Mouse (Mus musculus) ES-Bruce4 (cell line): Measurements from ENCODE around the gene Orai2.

Experiments used
- CTCF ChIP-seq: IDR thresholded peaks from one replicate; pipeline ENCODE4 v1.8.1; 2011; ENCODE audit warnings: low read depth, low read length
- EP300 ChIP-seq: IDR thresholded peaks from 2 replicates; pipeline ENCODE4 v1.6.1; 2011; ENCODE audit warnings: low read depth, low read length; ENCODE audit not compliant: insufficient read depth
- POLR2A ChIP-seq: IDR thresholded peaks from one replicate; pipeline ENCODE4 v1.8.1; 2011; ENCODE audit warnings: low read length; ENCODE audit not compliant: insufficient read depth

- no peak for TF ChIP-seq CTCF
- TF ChIP-seq POLR2A: no peak
- no peak for TF ChIP-seq EP300
Observed at GRCm38 (mm10) chr5:136108486-136108885, 62.0 kb downstream of the Orai2 start.
